Mouse (Mus musculus) embryonic facial prominence, embryonic 15.5 days (tissue): Measurements from ENCODE around the gene Nck2. TPM values are rescaled to one million over a fixed set of nuclear protein-coding genes. Genes with fewer than 3 reads are reported as not detected.
"Not testable (repeated sequence)": the region's sequence is repeated elsewhere in the genome, so short reads cannot be mapped to it uniquely, and the experiment has no call there.

Source experiments
- ATAC-seq: fragments of 200-750 bp; cut with Nextera tagmentation; 2 replicates; pipeline ENCODE4 v1.8.0; 2017; ENCODE audit warnings: low read depth, moderate TSS enrichment; ENCODE audit not compliant: insufficient number of reproducible peaks, low FRiP score, low TSS enrichment
- H3K27ac ChIP-seq: fragments of 300-500 bp; sonication (generic); replicated peaks from 2 replicates; pipeline ENCODE4 v1.5.1; 2015; ENCODE audit warnings: mild to moderate bottlenecking, inconsistent platforms
- H3K27me3 ChIP-seq: fragments of 300-500 bp; sonication (generic); 2 replicates; pipeline ENCODE4 v1.6.1; 2015; ENCODE audit warnings: inconsistent platforms
- H3K36me3 ChIP-seq: fragments of 300-500 bp; sonication (generic); 2 replicates; pipeline ENCODE4 v1.6.1; 2015; ENCODE audit warnings: mild to moderate bottlenecking, inconsistent platforms
- H3K4me1 ChIP-seq: fragments of 300-500 bp; sonication (generic); 2 replicates; pipeline ENCODE4 v1.6.1; 2015; ENCODE audit warnings: inconsistent platforms
- H3K4me2 ChIP-seq: fragments of 300-500 bp; sonication (generic); replicated peaks from 2 replicates; pipeline ENCODE4 v1.6.1; 2015; ENCODE audit warnings: mild to moderate bottlenecking, inconsistent platforms
- H3K4me3 ChIP-seq: fragments of 300-500 bp; sonication (generic); replicated peaks from 2 replicates; pipeline ENCODE4 v1.5.1; 2015; ENCODE audit warnings: mild to moderate bottlenecking, inconsistent platforms
- H3K9ac ChIP-seq: fragments of 300-500 bp; sonication (generic); 2 replicates; pipeline ENCODE4 v1.6.1; 2015; ENCODE audit warnings: inconsistent platforms
- H3K9me3 ChIP-seq: fragments of 300-500 bp; sonication (generic); replicated peaks from 2 replicates; pipeline ENCODE4 v1.6.1; 2016; ENCODE audit warnings: inconsistent platforms
- WGBS: fragments of 180-500 bp; shearing (Covaris S2); methylation state at CpG from one replicate; pipeline ENCODE4 v1.1.7; 2015; 5-methylcytosine and 5-hydroxymethylcytosine counted together
- polyA plus RNA-seq: library from polyadenylated mRNA; unstranded; fragments of >200 nt; fragmentation: Nextera tagmentation; extraction: Ambion mirVana; gene quantifications from 2 replicates; pipeline ENCODE4 v1.2.1, GENCODE M21; 2015

Nck2 gene
- polyA plus RNA-seq, 1 experiment from 2014 or later: 37.5 TPM

DNA sequence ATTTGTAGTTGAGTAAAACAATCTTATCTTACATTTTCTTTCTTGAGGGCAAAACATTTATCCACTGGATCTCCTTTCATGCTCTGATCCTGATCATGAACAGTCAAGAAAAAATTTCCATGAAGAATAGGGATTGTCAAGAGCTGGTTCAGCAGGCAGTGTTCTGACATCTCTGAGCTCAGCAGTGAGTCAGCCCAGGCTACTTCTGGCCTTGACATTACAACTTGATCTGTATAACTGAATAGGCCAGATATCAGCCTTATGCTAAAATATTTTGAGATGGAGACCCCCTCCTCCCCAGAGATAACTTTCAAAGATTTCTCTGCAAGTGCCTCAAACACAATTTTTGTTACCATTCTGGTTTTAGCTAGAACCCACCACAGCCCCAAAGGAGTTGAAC is 93.1 kb downstream of the Nck2 start:
- H3K27me3 ChIP-seq: no peaks in the 10 kb centered on the region
- no peak for ATAC-seq
- H3K9me3 ChIP-seq: no peaks in the 10 kb centered on the region
- H3K27ac ChIP-seq: no peak overlapping the region
- peaks cover 9% of the 10 kb centered on the region; the same call in 1 of the 2 replicates for H3K36me3 ChIP-seq
- no peak overlapping the region for H3K4me2 ChIP-seq
- no peak overlapping the region for H3K4me3 ChIP-seq
- peaks cover 5% of the 10 kb centered on the region for H3K4me1 ChIP-seq
- no peak overlapping the region for H3K9ac ChIP-seq

DNA sequence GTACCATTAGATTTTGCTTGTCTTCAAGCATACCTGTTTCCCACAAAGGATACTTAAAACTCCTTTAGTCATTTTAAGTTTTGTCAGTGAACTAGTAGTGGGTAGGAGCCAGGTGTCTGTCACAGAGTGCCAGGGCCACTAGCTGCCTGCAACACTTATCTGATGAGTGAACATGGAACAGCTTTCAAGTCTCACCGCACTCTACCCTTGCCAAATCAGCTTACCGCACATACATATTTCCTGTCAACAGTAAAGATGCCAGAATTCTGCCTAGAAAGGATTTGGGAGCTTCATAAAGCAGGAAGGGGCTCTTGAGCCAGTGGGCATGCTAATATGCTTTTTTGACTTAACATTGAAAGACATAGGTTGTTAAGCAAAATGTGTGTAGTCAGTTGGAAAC is 94.3 kb downstream of the Nck2 start:
- ATAC-seq: no peak
- no peak overlapping the region for H3K4me3 ChIP-seq
- H3K36me3 ChIP-seq: peaks cover 9% of the 10 kb centered on the region; the same call in 1 of the 2 replicates
- H3K9me3 ChIP-seq: no peaks in the 10 kb centered on the region
- H3K4me1 ChIP-seq: peaks cover 7% of the 10 kb centered on the region
- H3K27me3 ChIP-seq: no peaks in the 10 kb centered on the region
- no peak overlapping the region for H3K27ac ChIP-seq
- 88% methylated on average over 2 of the region's 2 CpGs for WGBS
- no peak overlapping the region for H3K9ac ChIP-seq
- H3K4me2 ChIP-seq: no peak overlapping the region

DNA sequence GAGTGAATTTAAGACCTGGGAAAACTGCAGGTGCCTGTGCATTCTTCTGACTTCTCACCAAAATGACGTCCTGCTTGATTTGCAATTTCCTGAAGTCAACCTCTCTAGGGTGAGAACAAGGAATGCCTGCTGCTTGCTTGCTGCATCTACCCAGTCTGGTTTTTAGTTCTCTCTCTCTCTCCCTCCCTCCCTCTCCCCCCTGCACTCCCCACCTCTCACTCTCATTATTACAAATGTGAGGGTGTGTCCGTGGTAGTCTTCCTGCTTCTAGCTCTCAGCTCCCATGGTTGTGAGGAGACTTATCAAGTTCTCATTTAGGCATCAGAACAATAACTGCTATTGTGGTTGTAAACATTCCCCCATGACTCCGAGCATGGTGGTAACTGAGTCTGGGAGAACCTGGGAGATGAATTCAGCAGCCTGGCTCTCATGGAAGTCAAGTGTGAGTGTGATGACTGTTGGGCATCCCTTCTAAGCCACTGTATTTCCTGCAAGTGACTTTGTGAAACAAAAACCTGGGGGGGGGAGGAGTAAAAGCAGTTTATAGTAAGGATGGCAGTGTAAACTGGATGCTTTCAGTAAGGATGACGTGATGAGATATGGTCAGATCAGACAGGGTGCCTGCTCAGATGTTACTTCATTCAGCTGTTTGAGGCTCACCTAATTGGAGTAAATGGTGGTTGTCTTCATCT is 95.5 kb downstream of the Nck2 start:
- Histone ChIP-seq H3K9me3 (no peaks in the 10 kb centered on the region), H3K4me3 (no peak overlapping the region), H3K4me2 (no peak overlapping the region), H3K27me3 (no peaks in the 10 kb centered on the region), H3K36me3 (no peaks in the 10 kb centered on the region), H3K27ac (no peak overlapping the region), H3K9ac (no peak overlapping the region), H3K4me1 (peaks cover 11% of the 10 kb centered on the region)
- ATAC-seq: no peak
- WGBS: 70% methylated on average over 4 of the region's 4 CpGs

DNA sequence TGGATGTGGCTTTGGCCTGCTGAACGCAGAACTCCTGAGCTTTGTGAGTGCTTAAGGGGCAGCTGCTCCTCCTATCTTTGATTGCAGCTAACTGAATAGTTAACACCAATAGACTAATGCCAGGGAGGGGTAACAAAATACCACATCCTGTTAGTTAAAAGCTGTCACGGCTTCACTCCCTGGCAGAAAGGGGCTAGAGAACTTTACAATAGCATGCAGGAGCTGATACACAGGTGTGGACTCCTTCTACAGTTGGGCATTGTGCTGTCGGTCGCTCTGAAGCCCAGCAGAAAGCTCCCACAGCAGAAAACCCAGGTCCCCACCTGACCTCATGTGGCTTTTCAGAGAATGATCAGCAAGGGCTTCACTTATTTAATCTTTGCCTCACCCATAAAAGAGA is 98.0 kb downstream of the Nck2 start:
- no peak overlapping the region for H3K4me2 ChIP-seq
- H3K27ac ChIP-seq: no peak overlapping the region
- peaks cover 9% of the 10 kb centered on the region; the same call in 1 of the 2 replicates for H3K4me1 ChIP-seq
- no peak overlapping the region for H3K9ac ChIP-seq
- no peaks in the 10 kb centered on the region for H3K9me3 ChIP-seq
- H3K36me3 ChIP-seq: no peaks in the 10 kb centered on the region
- H3K4me3 ChIP-seq: no peak overlapping the region
- ATAC-seq: no peak
- H3K27me3 ChIP-seq: no peaks in the 10 kb centered on the region
- 71% methylated on average over 4 of the region's 4 CpGs for WGBS

DNA sequence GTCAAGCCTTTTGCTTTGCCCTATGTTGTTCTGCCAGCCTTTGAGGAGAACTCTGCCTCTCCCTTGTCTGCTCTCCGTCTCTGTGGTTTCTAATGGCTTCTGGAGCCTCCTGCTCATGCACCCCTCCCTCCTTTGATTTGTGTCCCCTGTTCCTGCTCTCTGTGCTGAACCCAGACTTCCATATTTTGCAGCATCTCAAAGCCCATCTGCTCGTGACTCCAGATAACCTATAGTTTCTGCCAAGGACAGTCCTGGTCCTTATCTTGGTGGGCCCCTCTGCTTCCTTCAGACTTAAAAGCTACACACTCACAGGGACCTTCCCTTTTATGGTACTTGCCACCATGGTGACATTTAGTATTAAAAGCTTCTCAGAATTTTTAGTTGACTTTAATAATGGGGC is 103.3 kb downstream of the Nck2 start:
- Histone ChIP-seq H3K4me1 (peaks cover 9% of the 10 kb centered on the region; the same call in 1 of the 2 replicates), H3K27ac (no peak overlapping the region), H3K9me3 (no peaks in the 10 kb centered on the region), H3K27me3 (no peaks in the 10 kb centered on the region), H3K36me3 (no peaks in the 10 kb centered on the region), H3K9ac (no peak overlapping the region), H3K4me3 (no peak overlapping the region), H3K4me2 (no peak overlapping the region)
- no peak for ATAC-seq
- 84% methylated on average over 2 of the region's 2 CpGs for WGBS

DNA sequence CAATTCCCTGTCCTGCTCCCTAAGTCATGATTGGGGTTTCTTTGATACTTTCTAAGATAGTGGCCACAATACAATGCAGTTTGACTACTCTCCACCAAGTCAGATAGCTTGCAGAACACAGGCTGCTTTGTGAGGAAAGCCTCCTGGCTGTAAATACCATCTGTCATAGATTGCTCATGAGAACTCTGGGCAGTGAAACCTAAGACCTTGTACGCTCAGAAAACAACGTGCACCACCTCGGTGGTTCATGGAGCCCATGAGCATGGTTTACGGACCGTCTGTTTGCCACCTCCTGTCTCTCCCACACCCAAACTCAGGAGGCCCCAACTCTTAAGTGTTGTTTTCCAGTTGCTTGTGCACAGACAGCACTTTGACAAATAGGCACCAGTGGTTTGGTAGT is 104.4 kb downstream of the Nck2 start:
- no peak overlapping the region for H3K4me2 ChIP-seq
- no peak for ATAC-seq
- no peaks in the 10 kb centered on the region for H3K9me3 ChIP-seq
- peaks cover 7% of the 10 kb centered on the region; the same call in 1 of the 2 replicates for H3K4me1 ChIP-seq
- no peak overlapping the region for H3K9ac ChIP-seq
- WGBS: 31% methylated on average over 5 of the region's 5 CpGs
- no peak overlapping the region for H3K4me3 ChIP-seq
- H3K27me3 ChIP-seq: no peaks in the 10 kb centered on the region
- H3K27ac ChIP-seq: no peak overlapping the region
- H3K36me3 ChIP-seq: no peaks in the 10 kb centered on the region

DNA sequence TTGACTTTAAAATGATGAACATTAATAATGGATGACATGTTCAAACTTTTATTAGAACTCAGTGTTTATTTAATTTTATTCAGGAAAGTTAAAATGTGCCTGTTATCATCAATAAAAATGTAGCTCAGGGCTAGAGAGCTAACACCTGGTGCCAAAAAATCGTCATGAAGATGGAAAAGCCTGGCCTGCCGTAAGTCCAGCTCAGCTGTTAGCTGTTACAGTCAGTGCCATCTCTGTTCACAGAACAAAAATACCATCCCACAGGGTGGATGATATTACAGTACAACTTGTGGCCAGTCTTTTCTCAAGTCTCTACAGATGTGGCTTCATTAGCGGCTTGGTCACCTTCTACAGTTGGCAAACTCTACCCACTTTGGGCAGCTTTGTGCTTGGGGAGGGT is 106.1 kb downstream of the Nck2 start:
- Histone ChIP-seq H3K9me3 (no peaks in the 10 kb centered on the region), H3K27me3 (no peaks in the 10 kb centered on the region), H3K4me1 (peaks cover 1% of the 10 kb centered on the region; the same call in 1 of the 2 replicates), H3K9ac (no peak overlapping the region), H3K36me3 (no peaks in the 10 kb centered on the region), H3K4me2 (no peak overlapping the region), H3K27ac (no peak overlapping the region), H3K4me3 (no peak overlapping the region)
- no peak for ATAC-seq
- 78% methylated on average over 3 of the region's 3 CpGs for WGBS

DNA sequence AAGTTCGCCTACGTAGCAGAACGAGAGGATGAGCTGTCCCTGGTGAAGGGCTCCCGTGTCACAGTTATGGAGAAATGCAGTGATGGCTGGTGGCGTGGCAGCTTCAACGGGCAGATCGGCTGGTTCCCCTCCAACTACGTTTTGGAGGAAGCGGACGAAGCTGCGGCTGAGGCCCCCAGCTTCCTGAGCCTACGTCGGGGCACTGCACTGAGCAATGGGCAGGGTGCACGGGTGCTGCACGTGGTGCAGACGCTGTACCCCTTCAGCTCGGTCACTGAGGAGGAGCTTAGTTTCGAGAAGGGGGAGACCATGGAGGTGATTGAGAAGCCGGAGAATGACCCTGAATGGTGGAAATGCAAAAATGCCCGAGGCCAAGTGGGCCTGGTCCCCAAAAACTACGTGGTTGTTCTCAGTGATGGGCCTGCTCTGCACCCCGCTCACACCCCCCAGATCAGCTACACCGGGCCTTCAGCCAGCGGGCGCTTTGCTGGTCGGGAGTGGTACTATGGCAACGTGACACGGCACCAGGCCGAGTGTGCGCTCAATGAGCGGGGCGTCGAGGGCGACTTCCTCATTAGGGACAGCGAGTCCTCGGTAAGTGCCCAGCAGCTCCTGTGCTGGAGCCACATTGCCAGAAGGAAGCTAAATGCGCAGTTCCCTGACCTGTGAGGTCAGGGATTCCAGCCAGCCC is 109.8 kb downstream of the Nck2 start:
- not testable (repeated sequence) for H3K9me3 ChIP-seq

DNA sequence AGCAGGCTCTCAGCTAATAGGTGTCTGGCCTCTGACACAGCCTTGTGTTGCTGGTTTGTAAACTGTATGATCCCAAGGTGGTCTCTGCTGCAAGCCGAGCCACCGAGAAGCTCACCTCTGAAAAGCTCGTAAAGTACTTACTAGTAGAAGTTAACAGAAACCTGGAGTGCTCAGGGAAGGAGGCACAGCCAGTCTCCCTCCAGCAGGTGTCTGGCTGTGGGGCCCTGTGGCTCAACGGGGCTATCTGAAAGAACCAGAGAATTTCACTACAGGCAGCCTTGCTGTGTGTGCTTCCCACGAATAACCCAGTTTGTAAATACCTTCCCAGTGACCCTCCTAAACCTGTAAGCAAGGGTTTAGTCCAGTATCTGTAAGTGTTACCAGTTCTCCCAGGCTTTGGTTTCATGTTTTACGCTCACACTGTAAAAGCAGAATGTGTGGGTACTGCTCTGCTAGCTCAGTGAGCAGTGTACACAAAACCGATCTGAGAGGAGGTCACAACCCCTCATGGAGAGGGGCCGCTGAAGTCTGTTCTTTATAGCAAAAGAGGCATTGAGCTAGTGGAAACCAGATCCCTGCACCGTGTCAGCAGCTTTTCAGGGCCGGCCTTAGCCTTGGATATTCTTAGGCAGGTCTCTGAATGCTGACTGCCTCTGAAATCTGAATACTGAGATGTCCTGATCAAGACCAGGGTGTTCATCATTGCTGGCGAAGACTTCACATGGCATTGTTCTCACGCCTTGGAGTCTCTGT is 111.0 kb downstream of the Nck2 start:
- ATAC-seq: no peak
- WGBS: 65% methylated on average over 12 of the region's 12 CpGs
- Histone ChIP-seq H3K4me3 (no peak overlapping the region), H3K36me3 (no peaks in the 10 kb centered on the region), H3K27me3 (no peaks in the 10 kb centered on the region), H3K9ac (no peak overlapping the region), H3K4me2 (no peak overlapping the region), H3K27ac (no peak overlapping the region), H3K4me1 (no peaks in the 10 kb centered on the region), H3K9me3 (no peaks in the 10 kb centered on the region)

More for the DNA sequence above, 109.8 kb downstream of the Nck2 start:
- WGBS: 93% methylated on average over 37 of the region's 37 CpGs
- not testable (repeated sequence) for H3K4me3 ChIP-seq, H3K27ac ChIP-seq, ATAC-seq, H3K4me1 ChIP-seq, H3K36me3 ChIP-seq, H3K27me3 ChIP-seq, H3K4me2 ChIP-seq, H3K9ac ChIP-seq

DNA sequence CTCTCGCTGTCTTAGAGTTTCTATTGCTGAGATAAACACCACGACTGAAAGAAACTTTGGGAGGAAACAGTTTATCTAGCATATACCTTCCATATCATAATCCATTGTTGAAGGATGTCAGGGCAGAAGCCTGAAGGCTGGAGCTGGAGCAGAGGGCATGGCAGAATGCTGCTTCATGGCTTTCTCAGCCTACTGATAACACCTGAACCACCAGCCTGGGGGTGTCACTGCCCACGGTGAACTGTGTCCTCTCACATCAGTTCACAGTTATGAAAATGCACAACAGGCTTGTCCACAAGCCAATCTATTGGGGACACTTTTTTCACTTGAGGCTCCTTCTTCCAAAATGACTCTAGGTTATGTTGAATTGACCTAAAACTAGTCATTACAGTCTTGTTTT is 114.0 kb downstream of the Nck2 start:
- ATAC-seq: no peak
- Histone ChIP-seq H3K27me3 (no peaks in the 10 kb centered on the region), H3K36me3 (no peaks in the 10 kb centered on the region), H3K27ac (no peak overlapping the region), H3K4me1 (no peaks in the 10 kb centered on the region), H3K9ac (no peak overlapping the region), H3K4me2 (no peak overlapping the region), H3K4me3 (no peak overlapping the region), H3K9me3 (no peaks in the 10 kb centered on the region)
- 89% methylated on average over 3 of the region's 3 CpGs for WGBS

DNA sequence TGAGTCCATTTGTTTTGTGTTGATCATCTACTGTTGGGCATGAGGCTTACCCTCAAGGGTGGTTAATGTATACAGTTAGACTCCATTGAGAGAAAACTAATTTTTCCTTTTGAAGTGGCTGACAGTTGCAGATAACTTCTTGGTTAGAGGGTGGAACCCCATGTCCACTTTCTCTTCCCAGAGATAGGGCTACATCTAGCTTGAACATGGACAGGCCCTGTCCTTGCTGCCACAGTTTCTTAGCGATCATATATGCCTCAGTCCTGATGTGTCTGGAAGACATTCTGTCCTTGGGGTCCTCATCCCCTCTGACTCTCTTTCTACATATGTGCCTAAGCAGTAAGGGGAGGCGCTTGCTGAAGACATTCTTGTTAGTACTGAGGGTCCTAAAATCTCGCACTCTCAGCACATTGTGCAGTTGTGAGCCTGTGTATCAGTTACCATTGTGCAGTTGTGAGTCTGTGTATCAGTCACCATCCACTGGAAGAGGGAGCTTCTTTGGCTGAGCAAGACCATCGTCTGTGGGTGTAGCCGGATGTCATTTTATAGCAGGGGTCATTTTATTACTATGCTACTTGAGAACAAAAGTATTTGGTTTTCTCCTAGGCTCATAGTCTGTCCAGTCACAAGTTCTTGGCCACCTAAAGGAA is 114.8 kb downstream of the Nck2 start:
- no peak for ATAC-seq
- WGBS: 95% methylated on average over 5 of the region's 5 CpGs

More for the DNA sequence above, 114.8 kb downstream of the Nck2 start:
- Histone ChIP-seq H3K4me2 (no peak overlapping the region), H3K27me3 (no peaks in the 10 kb centered on the region), H3K36me3 (no peaks in the 10 kb centered on the region), H3K4me1 (no peaks in the 10 kb centered on the region), H3K4me3 (no peak overlapping the region), H3K9ac (no peak overlapping the region), H3K27ac (no peak overlapping the region), H3K9me3 (no peaks in the 10 kb centered on the region)
